Mouse (Mus musculus): ENCODE results near the gene Xdh. TPM values are rescaled to one million over a fixed set of nuclear protein-coding genes. Genes with fewer than 3 reads are reported as not detected.
A peak's percentile ranks its signal among the peaks of the same experiment; 100 is the strongest.

The Xdh gene
- total RNA-seq (2021) (100 to 1,000 TPM; 134 to 187 TPM), polyA plus RNA-seq (2012; rRNA removed) (51.7 and 59.3 TPM in 2 replicates)
- long read RNA-seq, full-length matches to known transcripts = 70 of 89 reads
- long read RNA-seq, partial matches to known transcripts = 10 of 89 reads
- long read RNA-seq, other reads (novel, unspliced or antisense) = 9 of 89 reads

DNA sequence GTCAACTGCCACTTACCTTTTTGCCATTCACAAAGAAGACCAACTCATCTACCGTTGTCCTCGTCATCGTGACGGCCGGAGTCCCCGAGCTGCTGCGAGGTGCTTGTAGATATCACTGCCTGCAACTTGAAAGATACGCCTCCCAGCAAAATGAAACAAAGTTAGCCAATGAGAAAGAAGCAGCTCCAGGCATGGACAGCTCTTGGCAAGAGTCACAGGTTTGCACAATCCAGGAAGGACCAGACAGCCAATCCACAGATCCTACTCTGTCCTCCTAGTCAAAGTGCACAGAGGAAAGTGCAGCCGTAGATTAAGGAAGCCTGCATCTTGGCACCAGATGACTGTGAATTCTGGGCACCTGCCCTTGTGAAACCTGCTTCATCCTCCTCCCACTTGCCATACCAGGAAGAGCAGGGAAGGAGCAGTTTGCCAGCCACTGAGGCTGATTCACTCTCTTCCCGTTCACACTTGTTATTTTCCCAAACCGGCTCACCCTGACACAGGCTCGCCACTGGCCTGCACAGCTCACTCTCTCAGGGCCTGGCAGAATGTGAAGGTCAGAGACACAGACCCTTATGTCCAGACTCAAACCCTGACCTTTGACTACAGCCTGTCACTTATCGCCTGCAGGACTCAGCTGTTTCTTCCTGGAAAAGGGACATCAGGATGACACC lies at the start of gene Xdh:
Xdh (minus strand) TSS at position 135 of the 674 bp plus-strand sequence.
- peak; percentile 82 to 87 for DNase-seq
- H3K27ac ChIP-seq = peak within 1 kb of the TSS; percentile 88
- H3K9ac ChIP-seq (ENCODE audit: low read depth, low read length) = peak within 1 kb of the TSS; percentile 81
- intact Hi-C loops (cut with DNase I) = no loop called here
- TF ChIP-seq CTCF (IDR thresholded peaks at IDR 0.05) (no peak), POLR2A (IDR thresholded peaks at IDR 0.05; ENCODE audit: insufficient read depth, low read depth, low read length) (peak; percentile 99), EP300 (IDR thresholded peaks at IDR 0.05; ENCODE audit: insufficient read depth, low read depth, low read length) (peak; percentile 90; the same call in 1 of the 2 replicates)
- peaks cover 15% of the 10 kb centered on the region for H3K4me1 ChIP-seq (ENCODE audit: control insufficient read depth, insufficient read depth, low read length)
- 9% methylated on average over 13 of the region's 13 CpGs for WGBS
- H3K4me3 ChIP-seq = peak within 1 kb of the TSS; percentile 58
- H3K36me3 ChIP-seq (ENCODE audit: control insufficient read depth, insufficient read depth, low read length) = peaks cover 6% of the 10 kb centered on the region
- H3K27me3 ChIP-seq (ENCODE audit: control insufficient read depth, insufficient read depth, low read length) = no peaks in the 10 kb centered on the region
- H3K79me2 ChIP-seq (replicated peaks; ENCODE audit: control insufficient read depth, insufficient read depth, low read length) = no peaks in the 10 kb centered on the region

DNA sequence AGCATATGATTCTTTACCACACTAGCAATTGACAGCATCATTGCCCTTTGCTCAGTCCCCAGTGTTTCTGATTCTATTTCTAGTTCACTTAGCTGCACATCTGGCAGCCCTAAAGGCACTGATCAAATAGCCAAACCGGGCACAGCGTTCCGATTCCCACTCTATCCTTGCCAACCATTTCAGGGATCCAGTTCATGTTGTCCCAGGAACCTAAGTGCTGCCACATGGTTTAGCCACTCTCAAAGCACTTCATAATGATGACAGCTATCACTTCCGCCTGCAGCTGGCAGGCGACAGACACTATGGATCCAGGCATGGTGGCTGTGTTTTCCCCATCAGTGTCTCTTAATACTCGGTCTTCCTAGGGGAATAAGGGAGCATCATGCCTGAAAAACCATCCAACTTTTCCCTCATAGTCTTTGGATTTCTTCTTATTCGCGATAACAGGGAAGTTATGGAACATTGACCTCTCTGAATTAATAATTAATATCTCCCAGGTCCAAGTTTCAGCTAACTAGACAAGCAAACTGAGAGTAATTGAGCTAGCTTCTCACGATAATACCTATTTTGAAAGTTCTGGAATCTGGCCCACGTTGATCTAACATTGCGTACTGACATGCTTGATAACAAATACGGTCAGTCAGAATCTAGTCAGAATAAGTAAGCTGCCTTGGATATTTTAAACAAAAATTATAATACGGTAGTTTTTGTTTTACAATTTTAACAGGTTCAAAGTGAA lies 46.1 kb upstream of the Xdh start:
- Histone ChIP-seq H3K9ac (ENCODE audit: low read depth, low read length) (no peak overlapping the region), H3K79me2 (replicated peaks; ENCODE audit: control insufficient read depth, insufficient read depth, low read length) (no peaks in the 10 kb centered on the region), H3K4me1 (ENCODE audit: control insufficient read depth, insufficient read depth, low read length) (peaks cover 4% of the 10 kb centered on the region), H3K4me3 (no peak overlapping the region), H3K36me3 (ENCODE audit: control insufficient read depth, insufficient read depth, low read length) (peaks cover 7% of the 10 kb centered on the region), H3K27me3 (ENCODE audit: control insufficient read depth, insufficient read depth, low read length) (no peaks in the 10 kb centered on the region), H3K27ac (peak overlapping the region; percentile 26; the same call in 1 of the 2 replicates)
- intact Hi-C loops (cut with DNase I) = no loop called here
- DNase-seq = peak in 1 of 2 experiments; percentile 46
- TF ChIP-seq CTCF (IDR thresholded peaks at IDR 0.05) (no peak), EP300 (IDR thresholded peaks at IDR 0.05; ENCODE audit: insufficient read depth, low read depth, low read length) (peak; percentile 87), POLR2A (IDR thresholded peaks at IDR 0.05; ENCODE audit: insufficient read depth, low read depth, low read length) (no peak)
- 69% methylated on average over 13 of the region's 13 CpGs for WGBS

DNA sequence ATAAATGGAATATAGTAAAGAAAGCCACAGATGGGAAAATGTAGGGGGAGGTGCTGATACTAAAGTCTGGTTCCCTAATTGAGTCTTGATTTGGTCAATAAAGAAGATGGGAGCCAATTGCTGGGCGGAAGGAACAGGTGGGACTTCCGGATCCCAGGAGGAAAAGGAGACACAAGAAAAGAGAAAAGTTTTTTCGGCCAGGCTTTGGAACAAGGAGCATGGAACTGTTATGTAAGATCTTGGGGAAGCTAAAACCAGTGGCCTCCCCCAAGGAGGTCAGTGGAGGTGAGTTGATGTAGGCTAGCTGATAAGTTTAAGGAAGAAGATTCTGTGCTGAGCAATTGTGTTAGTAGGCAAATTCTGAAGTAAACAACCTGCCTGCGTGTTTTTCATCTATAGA lies 41.3 kb upstream of the Xdh start:
- 65% methylated on average over 4 of the region's 4 CpGs for WGBS
- H3K27ac ChIP-seq = peak overlapping the region; percentile 81
- intact Hi-C loops (cut with DNase I) = loop anchor here (1.0 kb wide), 1 partner anchor 29 kb away; no protein-coding TSS in a partner anchor
- no peaks in the 10 kb centered on the region for H3K27me3 ChIP-seq (ENCODE audit: control insufficient read depth, insufficient read depth, low read length)
- H3K79me2 ChIP-seq (replicated peaks; ENCODE audit: control insufficient read depth, insufficient read depth, low read length) = no peaks in the 10 kb centered on the region
- H3K36me3 ChIP-seq (ENCODE audit: control insufficient read depth, insufficient read depth, low read length) = peaks cover 11% of the 10 kb centered on the region
- no peak for TF ChIP-seq CTCF (IDR thresholded peaks at IDR 0.05)
- peak; percentile 31; the same call in 1 of the 2 replicates for TF ChIP-seq POLR2A (IDR thresholded peaks at IDR 0.05; ENCODE audit: insufficient read depth, low read depth, low read length)
- TF ChIP-seq EP300 (IDR thresholded peaks at IDR 0.05; ENCODE audit: insufficient read depth, low read depth, low read length) = peak; percentile 96
- no peak overlapping the region for H3K4me3 ChIP-seq
- peak in 1 of 2 experiments; percentile 58 for DNase-seq
- H3K4me1 ChIP-seq (ENCODE audit: control insufficient read depth, insufficient read depth, low read length) = peaks cover 19% of the 10 kb centered on the region
- H3K9ac ChIP-seq (ENCODE audit: low read depth, low read length) = no peak overlapping the region

DNA sequence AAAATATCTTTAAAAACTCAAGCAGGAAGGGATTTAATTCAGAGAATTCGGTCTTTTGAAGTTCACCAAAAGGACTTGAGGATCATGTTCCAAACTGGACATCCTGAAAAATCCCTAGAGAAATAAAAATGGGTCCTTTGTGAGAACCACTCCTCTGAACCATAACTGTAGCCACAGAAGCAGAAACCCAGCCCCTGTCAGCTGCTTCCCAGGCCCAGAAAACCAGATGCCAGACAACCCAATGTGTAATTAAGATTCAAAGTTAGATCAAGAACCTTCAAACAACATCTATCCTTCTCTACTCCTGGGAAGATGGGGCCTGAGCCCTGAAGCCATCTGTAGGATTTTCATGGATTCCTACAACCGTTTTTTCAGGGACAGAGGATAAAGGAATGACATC lies 36.6 kb upstream of the Xdh start:
- H3K36me3 ChIP-seq (ENCODE audit: control insufficient read depth, insufficient read depth, low read length) = peaks cover 7% of the 10 kb centered on the region
- no peaks in the 10 kb centered on the region for H3K27me3 ChIP-seq (ENCODE audit: control insufficient read depth, insufficient read depth, low read length)
- H3K79me2 ChIP-seq (replicated peaks; ENCODE audit: control insufficient read depth, insufficient read depth, low read length) = no peaks in the 10 kb centered on the region
- H3K4me3 ChIP-seq = no peak overlapping the region
- intact Hi-C loops (cut with DNase I) = no loop called here
- no peak overlapping the region for H3K9ac ChIP-seq (ENCODE audit: low read depth, low read length)
- no peak for DNase-seq
- no peak for TF ChIP-seq EP300 (IDR thresholded peaks at IDR 0.05; ENCODE audit: insufficient read depth, low read depth, low read length)
- no peak for TF ChIP-seq POLR2A (IDR thresholded peaks at IDR 0.05; ENCODE audit: insufficient read depth, low read depth, low read length)
- no peak for TF ChIP-seq CTCF (IDR thresholded peaks at IDR 0.05)
- peak overlapping the region; percentile 48 for H3K27ac ChIP-seq
- WGBS = 50% methylated on average over 2 of the region's 2 CpGs
- H3K4me1 ChIP-seq (ENCODE audit: control insufficient read depth, insufficient read depth, low read length) = peaks cover 20% of the 10 kb centered on the region

DNA sequence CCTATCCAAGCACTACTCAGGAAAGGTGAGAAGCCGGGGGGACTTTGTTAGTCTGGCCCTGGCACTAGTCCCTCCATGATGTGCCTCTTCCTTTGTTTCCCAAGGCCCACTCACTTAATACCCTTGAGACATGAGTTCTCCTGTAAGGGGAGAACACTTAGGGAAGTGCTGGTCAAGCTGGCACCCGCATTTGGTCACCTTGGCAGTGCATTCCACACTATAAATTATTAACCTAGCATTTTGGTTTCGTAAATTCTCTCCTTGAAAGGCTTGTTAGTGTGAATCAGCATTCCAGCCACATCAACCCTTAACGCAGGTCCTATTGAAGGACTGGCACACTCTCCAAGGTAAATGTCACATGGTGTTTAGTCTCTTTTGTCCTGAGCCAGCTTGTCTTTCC lies 35.9 kb upstream of the Xdh start:
- Histone ChIP-seq H3K27me3 (ENCODE audit: control insufficient read depth, insufficient read depth, low read length) (no peaks in the 10 kb centered on the region), H3K4me3 (no peak overlapping the region), H3K79me2 (replicated peaks; ENCODE audit: control insufficient read depth, insufficient read depth, low read length) (no peaks in the 10 kb centered on the region), H3K4me1 (ENCODE audit: control insufficient read depth, insufficient read depth, low read length) (peaks cover 20% of the 10 kb centered on the region), H3K9ac (ENCODE audit: low read depth, low read length) (no peak overlapping the region), H3K36me3 (ENCODE audit: control insufficient read depth, insufficient read depth, low read length) (peaks cover 6% of the 10 kb centered on the region), H3K27ac (peak overlapping the region; percentile 29)
- no peak for TF ChIP-seq CTCF (IDR thresholded peaks at IDR 0.05)
- no peak for TF ChIP-seq POLR2A (IDR thresholded peaks at IDR 0.05; ENCODE audit: insufficient read depth, low read depth, low read length)
- no peak for TF ChIP-seq EP300 (IDR thresholded peaks at IDR 0.05; ENCODE audit: insufficient read depth, low read depth, low read length)
- WGBS = 93% methylated on average over 4 of the region's 4 CpGs
- no peak for DNase-seq
- intact Hi-C loops (cut with DNase I) = loop anchor here (2.0 kb wide), 1 partner anchor 15 kb away; no protein-coding TSS in a partner anchor
